Mouse (Mus musculus) liver, embryonic 12.5 days (tissue): Measurements from ENCODE around the gene Plvap. TPM values are rescaled to one million over a fixed set of nuclear protein-coding genes. Genes with fewer than 3 reads are reported as not detected.

Source experiments
- ATAC-seq: fragments of 200-750 bp; cut with Nextera tagmentation; 2 replicates; pipeline ENCODE4 v1.8.0; 2017; ENCODE audit warnings: moderate number of reproducible peaks, mild to moderate bottlenecking, moderate library complexity
- H3K27ac ChIP-seq: fragments of 300-500 bp; sonication (generic); 2 replicates; pipeline ENCODE4 v1.5.1; 2016; ENCODE audit warnings: mild to moderate bottlenecking
- H3K27me3 ChIP-seq: fragments of 300-500 bp; sonication (generic); replicated peaks from 2 replicates; pipeline ENCODE4 v1.6.1; 2016; ENCODE audit warnings: mild to moderate bottlenecking, moderate library complexity
- H3K36me3 ChIP-seq: fragments of 300-500 bp; sonication (generic); 2 replicates; pipeline ENCODE4 v1.6.1; 2016; ENCODE audit warnings: mild to moderate bottlenecking, moderate library complexity
- H3K4me1 ChIP-seq: fragments of 300-500 bp; sonication (generic); 2 replicates; pipeline ENCODE4 v1.6.1; 2016
- H3K4me2 ChIP-seq: fragments of 300-500 bp; sonication (generic); 2 replicates; pipeline ENCODE4 v1.6.1; 2016; ENCODE audit warnings: mild to moderate bottlenecking, moderate library complexity
- H3K4me3 ChIP-seq: fragments of 300-500 bp; sonication (generic); 2 replicates; pipeline ENCODE4 v1.5.1; 2016; ENCODE audit warnings: mild to moderate bottlenecking, moderate library complexity
- H3K9ac ChIP-seq: fragments of 300-500 bp; sonication (generic); 2 replicates; pipeline ENCODE4 v1.6.1; 2016; ENCODE audit warnings: mild to moderate bottlenecking, moderate library complexity
- H3K9me3 ChIP-seq: fragments of 300-500 bp; sonication (generic); replicated peaks from 2 replicates; pipeline ENCODE4 v1.6.1; 2016; ENCODE audit warnings: mild to moderate bottlenecking, moderate library complexity
- WGBS: fragments of 180-500 bp; shearing (Covaris S2); methylation state at CpG from one replicate; pipeline ENCODE4 v1.1.7; 2016; ENCODE audit not compliant: insufficient replicate concordance; 5-methylcytosine and 5-hydroxymethylcytosine counted together
- polyA plus RNA-seq: library from polyadenylated mRNA; unstranded; fragments of >200 nt; fragmentation: Nextera tagmentation; extraction: Ambion mirVana; gene quantifications from 2 replicates; pipeline ENCODE4 v1.2.1, GENCODE M21; 2016

Plvap gene
- polyA plus RNA-seq: 44.8 and 46.7 TPM in 2 replicates

GRCm38 (mm10) chr8:71511644-71512043 is at the start of gene Plvap:
TSS of gene Plvap (minus strand) at chr8:71511752.
- ATAC-seq: peak; percentile 87
- Histone ChIP-seq H3K27me3 (peaks cover 49% of the 10 kb centered on the region), H3K4me1 (peaks cover 37% of the 10 kb centered on the region), H3K4me3 (peak within 1 kb of the TSS; percentile 42), H3K4me2 (peak within 1 kb of the TSS; percentile 67), H3K36me3 (no peaks in the 10 kb centered on the region), H3K27ac (peak within 1 kb of the TSS; percentile 54), H3K9ac (no peak within 1 kb of the TSS), H3K9me3 (no peaks in the 10 kb centered on the region)
- WGBS: 8% methylated on average over 14 of the region's 14 CpGs

GRCm38 (mm10) chr8:71560765-71561164 is 49.2 kb upstream of the Plvap start:
- ATAC-seq: no peak
- 87% methylated on average over 5 of the region's 5 CpGs for WGBS
- Histone ChIP-seq H3K9ac (no peak overlapping the region), H3K36me3 (no peaks in the 10 kb centered on the region), H3K27me3 (peaks cover 72% of the 10 kb centered on the region), H3K4me2 (peak overlapping the region; percentile 93), H3K4me1 (peaks cover 55% of the 10 kb centered on the region), H3K9me3 (peaks cover 8% of the 10 kb centered on the region), H3K4me3 (no peak overlapping the region), H3K27ac (peak overlapping the region; percentile 83)

GRCm38 (mm10) chr8:71560071-71560470 is 48.5 kb upstream of the Plvap start:
- Histone ChIP-seq H3K36me3 (no peaks in the 10 kb centered on the region), H3K9me3 (peaks cover 8% of the 10 kb centered on the region), H3K27ac (peak overlapping the region; percentile 83), H3K4me3 (peak overlapping the region; percentile 63; the same call in 1 of the 2 replicates), H3K9ac (peak overlapping the region; percentile 64; the same call in 1 of the 2 replicates), H3K27me3 (peaks cover 72% of the 10 kb centered on the region), H3K4me1 (peaks cover 61% of the 10 kb centered on the region), H3K4me2 (peak overlapping the region; percentile 93)
- 33% methylated on average over 3 of the region's 3 CpGs for WGBS
- peak; percentile 61 for ATAC-seq

- no peaks in the 10 kb centered on the region for H3K36me3 ChIP-seq
- peak overlapping the region; percentile 93 for H3K4me2 ChIP-seq
- H3K4me1 ChIP-seq: peaks cover 70% of the 10 kb centered on the region
- H3K27me3 ChIP-seq: peaks cover 71% of the 10 kb centered on the region
- H3K9me3 ChIP-seq: peaks cover 3% of the 10 kb centered on the region
- ATAC-seq: peak; percentile 79
- WGBS: 2% methylated on average over 24 of the region's 24 CpGs
- peak overlapping the region; percentile 68 for H3K9ac ChIP-seq
- H3K4me3 ChIP-seq: peak overlapping the region; percentile 63
- H3K27ac ChIP-seq: peak overlapping the region; percentile 83
These were observed 47.6 kb upstream of the Plvap start for GRCm38 (mm10) chr8:71558958-71559690.

- peak; percentile 19; the same call in 1 of the 2 replicates for ATAC-seq
These were observed 46.8 kb upstream of the Plvap start, which contains the start of gene Tmem221 for GRCm38 (mm10) chr8:71558071-71558957. TSS of gene Tmem221 (minus strand) at chr8:71558871.

GRCm38 (mm10) chr8:71554644-71555043 is 43.1 kb upstream of the Plvap start:
- no peak for ATAC-seq
- Histone ChIP-seq H3K9ac (no peak overlapping the region), H3K4me1 (peaks cover 44% of the 10 kb centered on the region), H3K27ac (0 out of 2 replicates have a peak overlapping the region, but pooled peaks have one; percentile 18), H3K9me3 (no peaks in the 10 kb centered on the region), H3K27me3 (peaks cover 43% of the 10 kb centered on the region), H3K4me2 (no peak overlapping the region), H3K4me3 (no peak overlapping the region), H3K36me3 (no peaks in the 10 kb centered on the region)
- WGBS: 68% methylated on average over 2 of the region's 2 CpGs

More at GRCm38 (mm10) chr8:71558071-71558957, 46.8 kb upstream of the Plvap start, which contains the start of gene Tmem221:
- Histone ChIP-seq H3K9ac (peak within 1 kb of the TSS; percentile 68), H3K27me3 (peaks cover 65% of the 10 kb centered on the region), H3K4me3 (peak within 1 kb of the TSS; percentile 63), H3K27ac (peak within 1 kb of the TSS; percentile 83), H3K36me3 (no peaks in the 10 kb centered on the region), H3K4me1 (peaks cover 78% of the 10 kb centered on the region), H3K9me3 (no peaks in the 10 kb centered on the region), H3K4me2 (peak within 1 kb of the TSS; percentile 93)
- 8% methylated on average over 70 of the region's 70 CpGs for WGBS

GRCm38 (mm10) chr8:71554001-71554400 is 42.4 kb upstream of the Plvap start:
- Histone ChIP-seq H3K27me3 (peaks cover 36% of the 10 kb centered on the region), H3K9ac (no peak overlapping the region), H3K36me3 (no peaks in the 10 kb centered on the region), H3K4me2 (no peak overlapping the region), H3K9me3 (no peaks in the 10 kb centered on the region), H3K4me3 (no peak overlapping the region), H3K27ac (no peak overlapping the region), H3K4me1 (peaks cover 38% of the 10 kb centered on the region)
- 56% methylated on average over 6 of the region's 6 CpGs for WGBS
- no peak for ATAC-seq

- WGBS: 64% methylated on average over 6 of the region's 6 CpGs
These were observed 41.2 kb upstream of the Plvap start for GRCm38 (mm10) chr8:71552770-71553169.

GRCm38 (mm10) chr8:71550754-71551153 is 39.2 kb upstream of the Plvap start:
- Histone ChIP-seq H3K4me2 (no peak overlapping the region), H3K4me3 (no peak overlapping the region), H3K4me1 (peaks cover 23% of the 10 kb centered on the region), H3K36me3 (peaks cover 28% of the 10 kb centered on the region), H3K9me3 (no peaks in the 10 kb centered on the region), H3K27ac (no peak overlapping the region), H3K27me3 (0 out of 2 replicates have a peak, but pooled peaks cover 5% of the 10 kb centered on the region), H3K9ac (no peak overlapping the region)
- 68% methylated on average over 7 of the region's 7 CpGs for WGBS
- ATAC-seq: no peak

More at GRCm38 (mm10) chr8:71552770-71553169, 41.2 kb upstream of the Plvap start:
- ATAC-seq: no peak
- Histone ChIP-seq H3K36me3 (peaks cover 10% of the 10 kb centered on the region), H3K27me3 (peaks cover 24% of the 10 kb centered on the region), H3K9me3 (no peaks in the 10 kb centered on the region), H3K4me1 (peaks cover 25% of the 10 kb centered on the region), H3K9ac (no peak overlapping the region), H3K4me2 (no peak overlapping the region), H3K4me3 (no peak overlapping the region), H3K27ac (no peak overlapping the region)

- no peak for ATAC-seq
- peaks cover 37% of the 10 kb centered on the region for H3K36me3 ChIP-seq
- H3K27ac ChIP-seq: no peak overlapping the region
- 70% methylated on average over 7 of the region's 7 CpGs for WGBS
- H3K4me1 ChIP-seq: peaks cover 12% of the 10 kb centered on the region
- no peak overlapping the region for H3K9ac ChIP-seq
- H3K27me3 ChIP-seq: no peaks in the 10 kb centered on the region
- H3K4me3 ChIP-seq: no peak overlapping the region
- no peak overlapping the region for H3K4me2 ChIP-seq
- H3K9me3 ChIP-seq: no peaks in the 10 kb centered on the region
These were observed 36.0 kb upstream of the Plvap start for GRCm38 (mm10) chr8:71547590-71547989.

GRCm38 (mm10) chr8:71545053-71545452 is 33.5 kb upstream of the Plvap start:
- Histone ChIP-seq H3K27me3 (peaks cover 4% of the 10 kb centered on the region; the same call in 1 of the 2 replicates), H3K36me3 (peaks cover 37% of the 10 kb centered on the region), H3K4me1 (peaks cover 16% of the 10 kb centered on the region), H3K4me2 (no peak overlapping the region), H3K4me3 (no peak overlapping the region), H3K9ac (no peak overlapping the region), H3K27ac (no peak overlapping the region), H3K9me3 (no peaks in the 10 kb centered on the region)
- no peak for ATAC-seq
- 80% methylated on average over 11 of the region's 11 CpGs for WGBS
